Mouse (Mus musculus): ENCODE measurements around the gene Bhlhe41. TPM values are rescaled to one million over a fixed set of nuclear protein-coding genes. Genes with fewer than 3 reads are reported as not detected.

Bhlhe41 gene
- polyA plus RNA-seq, 1 experiment from 2014 or later, result 8.5 TPM

DNA sequence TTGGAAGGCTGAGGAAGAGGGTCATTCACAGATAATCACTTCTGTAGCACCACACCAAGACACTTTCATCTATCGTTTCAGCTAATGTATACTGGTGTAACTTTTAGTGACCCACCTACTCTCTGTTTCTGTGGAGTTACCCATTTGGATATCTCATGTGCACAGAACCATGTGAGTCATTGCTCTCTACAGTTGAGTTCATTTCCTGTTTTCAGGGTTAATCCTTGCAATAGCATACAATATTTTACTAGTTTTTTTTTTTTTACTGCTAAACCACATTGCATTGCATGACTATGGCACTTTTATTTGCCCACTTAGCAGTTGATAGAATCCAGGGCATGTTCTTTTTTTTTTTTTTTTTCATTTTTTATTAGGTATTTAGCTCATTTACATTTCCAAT is 17.7 kb upstream of the Bhlhe41 start:
- no peaks in the 10 kb centered on the region for H3K36me3 ChIP-seq (ENCODE audit: control insufficient read depth, insufficient read depth, low read length)
- peaks cover 10% of the 10 kb centered on the region for H3K4me1 ChIP-seq (ENCODE audit: control insufficient read depth, insufficient read depth, low read length)
- H3K9me3 ChIP-seq (replicated peaks; ENCODE audit: control insufficient read depth, low read length), result no peaks in the 10 kb centered on the region
- WGBS (ENCODE audit: insufficient replicate concordance), result 51% methylated on average over 1 of the region's 1 CpGs
- no peak overlapping the region for H3K9ac ChIP-seq (ENCODE audit: low read depth, low read length)
- no peak overlapping the region for H3K4me2 ChIP-seq
- ATAC-seq (replicated peaks; ENCODE audit: insufficient number of reproducible peaks, low FRiP score, low TSS enrichment), result no peak
- H3K4me3 ChIP-seq (ENCODE audit: low read depth, low read length), result no peak overlapping the region
- no peak overlapping the region for H3K27ac ChIP-seq (ENCODE audit: low read depth, low read length)
- no peaks in the 10 kb centered on the region for H3K27me3 ChIP-seq (ENCODE audit: control insufficient read depth, insufficient read depth, low read length)

DNA sequence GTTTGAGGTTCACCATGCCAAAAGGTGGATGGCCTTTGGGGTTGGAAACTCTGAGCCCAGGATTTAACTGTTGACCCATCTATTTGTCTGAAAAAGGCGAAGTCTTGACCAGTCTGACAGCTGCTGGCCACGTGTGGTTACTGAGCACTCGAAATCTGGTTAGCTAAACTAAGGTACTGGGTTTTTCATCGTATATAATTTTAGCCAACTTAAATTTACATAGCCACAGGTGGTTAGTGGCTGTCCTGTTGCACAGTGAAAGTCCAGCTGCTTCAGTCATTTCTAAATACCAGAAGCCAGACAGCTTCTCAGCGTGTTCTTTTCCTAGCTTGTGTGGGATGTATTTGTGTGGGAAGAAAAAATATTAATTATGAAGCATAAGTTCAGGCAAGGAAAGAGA is 15.3 kb upstream of the Bhlhe41 start:
- H3K27me3 ChIP-seq (ENCODE audit: control insufficient read depth, insufficient read depth, low read length), result no peaks in the 10 kb centered on the region
- no peak overlapping the region for H3K27ac ChIP-seq (ENCODE audit: low read depth, low read length)
- WGBS (ENCODE audit: insufficient replicate concordance), result 83% methylated on average over 5 of the region's 5 CpGs
- no peak overlapping the region for H3K4me3 ChIP-seq (ENCODE audit: low read depth, low read length)
- no peak overlapping the region for H3K9ac ChIP-seq (ENCODE audit: low read depth, low read length)
- no peaks in the 10 kb centered on the region for H3K4me1 ChIP-seq (ENCODE audit: control insufficient read depth, insufficient read depth, low read length)
- no peak overlapping the region for H3K4me2 ChIP-seq
- ATAC-seq (replicated peaks; ENCODE audit: insufficient number of reproducible peaks, low FRiP score, low TSS enrichment), result no peak
- H3K9me3 ChIP-seq (replicated peaks; ENCODE audit: control insufficient read depth, low read length), result no peaks in the 10 kb centered on the region
- no peaks in the 10 kb centered on the region for H3K36me3 ChIP-seq (ENCODE audit: control insufficient read depth, insufficient read depth, low read length)

GRCm38 (mm10) chr6:145876986-145877735 is 11.8 kb upstream of the Bhlhe41 start:
- Histone ChIP-seq H3K9ac (ENCODE audit: low read depth, low read length) (no peak overlapping the region), H3K4me2 (no peak overlapping the region), H3K9me3 (replicated peaks; ENCODE audit: control insufficient read depth, low read length) (no peaks in the 10 kb centered on the region), H3K27ac (ENCODE audit: low read depth, low read length) (no peak overlapping the region), H3K4me1 (ENCODE audit: control insufficient read depth, insufficient read depth, low read length) (no peaks in the 10 kb centered on the region), H3K4me3 (ENCODE audit: low read depth, low read length) (no peak overlapping the region), H3K36me3 (ENCODE audit: control insufficient read depth, insufficient read depth, low read length) (no peaks in the 10 kb centered on the region), H3K27me3 (ENCODE audit: control insufficient read depth, insufficient read depth, low read length) (no peaks in the 10 kb centered on the region)
- 81% methylated on average over 9 of the region's 9 CpGs for WGBS (ENCODE audit: insufficient replicate concordance)
- no peak for ATAC-seq (replicated peaks; ENCODE audit: insufficient number of reproducible peaks, low FRiP score, low TSS enrichment)

- no peak overlapping the region for H3K27ac ChIP-seq (ENCODE audit: low read depth, low read length)
- ATAC-seq (replicated peaks; ENCODE audit: insufficient number of reproducible peaks, low FRiP score, low TSS enrichment), result no peak
- H3K27me3 ChIP-seq (ENCODE audit: control insufficient read depth, insufficient read depth, low read length), result no peaks in the 10 kb centered on the region
- no peak overlapping the region for H3K4me2 ChIP-seq
- H3K9me3 ChIP-seq (replicated peaks; ENCODE audit: control insufficient read depth, low read length), result no peaks in the 10 kb centered on the region
- H3K36me3 ChIP-seq (ENCODE audit: control insufficient read depth, insufficient read depth, low read length), result no peaks in the 10 kb centered on the region
- H3K4me1 ChIP-seq (ENCODE audit: control insufficient read depth, insufficient read depth, low read length), result peaks cover 9% of the 10 kb centered on the region
- H3K4me3 ChIP-seq (ENCODE audit: low read depth, low read length), result no peak overlapping the region
- H3K9ac ChIP-seq (ENCODE audit: low read depth, low read length), result no peak overlapping the region
- WGBS (ENCODE audit: insufficient replicate concordance), result 88% methylated on average over 8 of the region's 8 CpGs
Measured at GRCm38 (mm10) chr6:145873354-145873753, 8.0 kb upstream of the Bhlhe41 start.

DNA sequence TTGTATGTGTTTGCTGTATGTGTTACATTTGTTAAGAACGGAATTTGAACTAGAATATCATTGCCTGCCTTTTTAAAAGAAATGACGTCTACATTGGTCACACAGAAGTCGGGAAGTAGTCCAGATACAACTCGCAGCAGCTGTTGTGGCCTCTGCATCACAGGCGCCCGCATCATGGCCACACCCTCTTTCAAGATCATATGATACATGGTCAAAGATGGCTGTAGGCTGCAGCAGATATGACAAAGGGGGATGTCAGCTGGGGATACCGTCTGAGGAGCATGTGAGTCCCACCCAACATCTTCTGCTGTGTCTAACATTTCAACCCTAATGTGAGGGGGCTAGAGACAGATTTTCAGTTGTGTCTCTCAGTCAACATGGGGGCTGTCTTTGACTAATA is 6.7 kb upstream of the Bhlhe41 start:
- H3K4me1 ChIP-seq (ENCODE audit: control insufficient read depth, insufficient read depth, low read length), result peaks cover 12% of the 10 kb centered on the region
- WGBS (ENCODE audit: insufficient replicate concordance), result 82% methylated on average over 7 of the region's 7 CpGs
- H3K4me2 ChIP-seq, result no peak overlapping the region
- H3K4me3 ChIP-seq (ENCODE audit: low read depth, low read length), result no peak overlapping the region
- no peaks in the 10 kb centered on the region for H3K9me3 ChIP-seq (replicated peaks; ENCODE audit: control insufficient read depth, low read length)
- no peak overlapping the region for H3K27ac ChIP-seq (ENCODE audit: low read depth, low read length)
- H3K36me3 ChIP-seq (ENCODE audit: control insufficient read depth, insufficient read depth, low read length), result no peaks in the 10 kb centered on the region
- no peak for ATAC-seq (replicated peaks; ENCODE audit: insufficient number of reproducible peaks, low FRiP score, low TSS enrichment)
- no peak overlapping the region for H3K9ac ChIP-seq (ENCODE audit: low read depth, low read length)
- 0 out of 2 replicates have a peak, but pooled peaks cover 2% of the 10 kb centered on the region for H3K27me3 ChIP-seq (ENCODE audit: control insufficient read depth, insufficient read depth, low read length)

GRCm38 (mm10) chr6:145870991-145871390 is 5.6 kb upstream of the Bhlhe41 start:
- Histone ChIP-seq H3K4me1 (ENCODE audit: control insufficient read depth, insufficient read depth, low read length) (peaks cover 12% of the 10 kb centered on the region), H3K9me3 (replicated peaks; ENCODE audit: control insufficient read depth, low read length) (no peaks in the 10 kb centered on the region), H3K4me3 (ENCODE audit: low read depth, low read length) (no peak overlapping the region), H3K9ac (ENCODE audit: low read depth, low read length) (0 out of 2 replicates have a peak overlapping the region, but pooled peaks have one; percentile 48), H3K27me3 (ENCODE audit: control insufficient read depth, insufficient read depth, low read length) (0 out of 2 replicates have a peak, but pooled peaks cover 2% of the 10 kb centered on the region), H3K4me2 (no peak overlapping the region), H3K27ac (ENCODE audit: low read depth, low read length) (peak overlapping the region; percentile 87), H3K36me3 (ENCODE audit: control insufficient read depth, insufficient read depth, low read length) (no peaks in the 10 kb centered on the region)
- ATAC-seq (replicated peaks; ENCODE audit: insufficient number of reproducible peaks, low FRiP score, low TSS enrichment), result no peak
- WGBS (ENCODE audit: insufficient replicate concordance), result 46% methylated on average over 4 of the region's 4 CpGs

DNA sequence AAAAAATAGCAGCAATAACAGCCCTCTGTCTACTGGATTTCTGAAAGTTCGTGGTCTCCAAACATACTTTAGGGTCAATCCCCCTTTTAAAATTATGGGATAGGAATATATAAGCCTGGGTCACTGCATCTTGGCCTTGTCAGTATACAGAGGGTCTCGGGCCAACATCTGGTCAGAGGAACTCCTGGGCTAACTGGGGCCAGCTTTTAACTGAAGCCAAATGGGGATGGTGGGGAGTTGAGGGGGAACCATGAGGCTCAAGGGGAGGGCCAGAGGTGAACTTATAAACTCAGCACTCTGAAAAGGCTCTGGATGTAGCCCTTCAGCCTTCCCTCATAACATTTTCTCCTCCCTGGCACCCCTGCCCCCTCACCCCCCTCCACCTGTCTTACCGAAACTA is 1.8 kb upstream of the Bhlhe41 start:
- H3K4me3 ChIP-seq (ENCODE audit: low read depth, low read length), result no peak overlapping the region
- no peak for ATAC-seq (replicated peaks; ENCODE audit: insufficient number of reproducible peaks, low FRiP score, low TSS enrichment)

DNA sequence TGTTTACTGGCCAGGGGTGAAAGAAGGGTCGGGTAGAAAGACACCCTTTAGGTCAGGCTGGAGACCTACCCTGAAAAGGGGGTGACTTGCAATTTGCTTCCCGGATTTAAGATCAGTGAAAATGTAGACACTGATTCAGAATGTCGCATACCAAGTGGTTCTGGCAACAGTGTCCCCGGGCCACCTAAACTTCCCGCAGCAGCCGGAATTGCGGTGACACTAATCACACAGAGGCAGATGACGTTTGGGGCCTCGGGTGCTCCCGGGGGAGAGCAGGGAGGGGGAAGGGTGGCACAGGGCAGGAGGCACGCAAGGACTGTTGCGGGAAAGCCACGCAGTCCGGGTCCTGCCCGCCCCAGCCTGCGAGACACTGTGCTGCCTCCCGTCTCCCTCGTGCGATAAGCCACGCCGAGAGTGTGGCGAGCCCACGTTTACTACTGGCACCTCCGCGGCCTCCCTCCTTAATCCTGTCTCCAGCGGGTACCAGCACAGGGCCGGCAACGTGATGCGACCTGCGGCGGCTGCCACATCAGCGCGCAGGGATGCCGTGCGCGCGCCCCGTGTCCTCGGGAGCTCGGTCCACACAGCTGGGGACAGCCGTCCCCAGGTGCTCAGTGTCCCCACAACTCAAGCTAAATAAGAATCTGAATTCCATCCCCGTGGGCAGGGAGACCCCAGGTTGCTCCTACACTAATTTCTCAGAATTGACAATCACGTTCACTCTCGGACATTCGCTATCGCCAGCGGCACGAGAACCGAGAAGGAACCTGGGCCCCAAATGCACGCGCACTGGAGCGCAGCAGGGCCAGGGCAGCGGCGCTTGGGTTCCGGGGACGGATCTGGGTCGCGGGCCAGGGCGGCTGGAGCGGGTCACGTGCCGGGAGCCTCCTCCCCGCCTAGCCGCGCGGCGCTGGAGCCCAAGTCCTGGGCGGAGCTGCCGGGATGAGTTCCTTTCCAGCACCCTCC is 811 bp upstream of the Bhlhe41 start:
- under 1% methylated on average over 69 of the region's 69 CpGs for WGBS (ENCODE audit: insufficient replicate concordance)
- peak overlapping the region; percentile 99 for H3K4me2 ChIP-seq
- peaks cover 12% of the 10 kb centered on the region for H3K4me1 ChIP-seq (ENCODE audit: control insufficient read depth, insufficient read depth, low read length)
- ATAC-seq (replicated peaks; ENCODE audit: insufficient number of reproducible peaks, low FRiP score, low TSS enrichment), result peak; percentile 68
- peak overlapping the region; percentile 84 for H3K27ac ChIP-seq (ENCODE audit: low read depth, low read length)
- no peaks in the 10 kb centered on the region for H3K36me3 ChIP-seq (ENCODE audit: control insufficient read depth, insufficient read depth, low read length)
- H3K9ac ChIP-seq (ENCODE audit: low read depth, low read length), result peak overlapping the region; percentile 82
- H3K27me3 ChIP-seq (ENCODE audit: control insufficient read depth, insufficient read depth, low read length), result peaks cover 9% of the 10 kb centered on the region
- no peaks in the 10 kb centered on the region for H3K9me3 ChIP-seq (replicated peaks; ENCODE audit: control insufficient read depth, low read length)
- peak overlapping the region; percentile 63 for H3K4me3 ChIP-seq (ENCODE audit: low read depth, low read length)

More for the DNA sequence above, 1.8 kb upstream of the Bhlhe41 start:
- peaks cover 9% of the 10 kb centered on the region for H3K27me3 ChIP-seq (ENCODE audit: control insufficient read depth, insufficient read depth, low read length)
- peak overlapping the region; percentile 99; the same call in 1 of the 2 replicates for H3K4me2 ChIP-seq
- H3K4me1 ChIP-seq (ENCODE audit: control insufficient read depth, insufficient read depth, low read length), result peaks cover 18% of the 10 kb centered on the region
- no peaks in the 10 kb centered on the region for H3K9me3 ChIP-seq (replicated peaks; ENCODE audit: control insufficient read depth, low read length)
- H3K36me3 ChIP-seq (ENCODE audit: control insufficient read depth, insufficient read depth, low read length), result no peaks in the 10 kb centered on the region
- WGBS (ENCODE audit: insufficient replicate concordance), result 58% methylated on average over 3 of the region's 3 CpGs
- no peak overlapping the region for H3K27ac ChIP-seq (ENCODE audit: low read depth, low read length)
- H3K9ac ChIP-seq (ENCODE audit: low read depth, low read length), result no peak overlapping the region

All from heart, embryonic 11.5 days (tissue).